Mouse (Mus musculus): ENCODE data around the gene Fancd2os.

Fancd2os gene

GRCm38 (mm10) chr6:113600543-113601139 is at the start of gene Fancd2os:
Gene Fancd2os (minus strand): TSS chr6:113600715.
- no peak for DNase-seq (ENCODE audit: inconsistent ontology term)

- DNase-seq (ENCODE audit: inconsistent ontology term) = no peak
Measured at GRCm38 (mm10) chr6:113650197-113650640, 49.7 kb upstream of the Fancd2os start.

- DNase-seq (ENCODE audit: inconsistent ontology term) = no peak
Measured at GRCm38 (mm10) chr6:113649346-113650196, 49.1 kb upstream of the Fancd2os start.

GRCm38 (mm10) chr6:113644808-113645207 is 44.3 kb upstream of the Fancd2os start:
- no peak for DNase-seq (ENCODE audit: inconsistent ontology term)

- DNase-seq (ENCODE audit: inconsistent ontology term) = no peak
Measured at GRCm38 (mm10) chr6:113643967-113644366, 43.5 kb upstream of the Fancd2os start.

GRCm38 (mm10) chr6:113643021-113643420 is 42.5 kb upstream of the Fancd2os start:
- DNase-seq (ENCODE audit: inconsistent ontology term) = no peak

- DNase-seq (ENCODE audit: inconsistent ontology term) = no peak
Measured at GRCm38 (mm10) chr6:113642605-113643004, 42.1 kb upstream of the Fancd2os start.

GRCm38 (mm10) chr6:113639201-113639600 is 38.7 kb upstream of the Fancd2os start:
- no peak for DNase-seq (ENCODE audit: inconsistent ontology term)

GRCm38 (mm10) chr6:113638302-113639040 is 38.0 kb upstream of the Fancd2os start, which contains the start of gene Irak2:
Gene Irak2 (plus strand): TSS chr6:113638467.
- DNase-seq (ENCODE audit: inconsistent ontology term) = peak; percentile 95

- DNase-seq (ENCODE audit: inconsistent ontology term) = no peak
Measured at GRCm38 (mm10) chr6:113632863-113633262, 32.3 kb upstream of the Fancd2os start.

GRCm38 (mm10) chr6:113630322-113630721 is 29.8 kb upstream of the Fancd2os start:
- no peak for DNase-seq (ENCODE audit: inconsistent ontology term)

- DNase-seq (ENCODE audit: inconsistent ontology term) = no peak
Measured at GRCm38 (mm10) chr6:113624989-113625770, 24.7 kb upstream of the Fancd2os start.

GRCm38 (mm10) chr6:113623941-113624751 is 23.6 kb upstream of the Fancd2os start, which contains the start of gene Vhl:
Gene Vhl (plus strand): TSS chr6:113623959.
- DNase-seq (ENCODE audit: inconsistent ontology term) = peak; percentile 91

- no peak for DNase-seq (ENCODE audit: inconsistent ontology term)
Measured at GRCm38 (mm10) chr6:113623386-113623785, 22.9 kb upstream of the Fancd2os start.

GRCm38 (mm10) chr6:113615489-113615888 is 15.0 kb upstream of the Fancd2os start:
- DNase-seq (ENCODE audit: inconsistent ontology term) = no peak

- DNase-seq (ENCODE audit: inconsistent ontology term) = no peak
Measured at GRCm38 (mm10) chr6:113614997-113615396, 14.5 kb upstream of the Fancd2os start.

- DNase-seq (ENCODE audit: inconsistent ontology term) = no peak
Measured at GRCm38 (mm10) chr6:113614152-113614551, 13.6 kb upstream of the Fancd2os start.

- no peak for DNase-seq (ENCODE audit: inconsistent ontology term)
Measured at GRCm38 (mm10) chr6:113612258-113612969, 11.9 kb upstream of the Fancd2os start.

GRCm38 (mm10) chr6:113609293-113609692 is 8.8 kb upstream of the Fancd2os start:
- DNase-seq (ENCODE audit: inconsistent ontology term) = no peak

- DNase-seq (ENCODE audit: inconsistent ontology term) = no peak
Measured at GRCm38 (mm10) chr6:113608871-113609270, 8.4 kb upstream of the Fancd2os start.
